Mouse (Mus musculus) lung, postnatal 0 days (tissue): ENCODE results near the gene Atp6v0a1. TPM values are rescaled to one million over a fixed set of nuclear protein-coding genes. Genes with fewer than 3 reads are reported as not detected.

Experiments
- ATAC-seq: fragments of 200-750 bp; cut with Nextera tagmentation; 2 replicates; pipeline ENCODE4 v1.8.0; 2017; ENCODE audit warnings: moderate library complexity
- DNase-seq: peaks from one replicate; pipeline ENCODE4 v3.0.0-alpha.2; 2016; ENCODE audit warnings: low spot score
- H3K27ac ChIP-seq: fragments of 300-500 bp; sonication (generic); 2 replicates; pipeline ENCODE4 v1.5.1; 2014; ENCODE audit warnings: antibody characterized with exemption, mild to moderate bottlenecking, low read length, mixed read lengths
- H3K27me3 ChIP-seq: fragments of 300-500 bp; sonication (generic); replicated peaks from 2 replicates; pipeline ENCODE4 v1.6.1; 2014; ENCODE audit warnings: low read length, mixed read lengths; ENCODE audit not compliant: insufficient read depth
- H3K36me3 ChIP-seq: fragments of 300-500 bp; sonication (generic); 2 replicates; pipeline ENCODE4 v1.6.1; 2014; ENCODE audit warnings: low read length, mixed read lengths; ENCODE audit not compliant: insufficient read depth
- H3K4me1 ChIP-seq: fragments of 300-500 bp; sonication (generic); 2 replicates; pipeline ENCODE4 v1.6.1; 2014; ENCODE audit warnings: antibody characterized with exemption, low read depth, low read length, mixed read lengths; ENCODE audit not compliant: insufficient read depth
- H3K4me2 ChIP-seq: fragments of 300-500 bp; sonication (generic); replicated peaks from 2 replicates; pipeline ENCODE4 v1.6.1; 2014; ENCODE audit warnings: low read depth, mild to moderate bottlenecking, low read length, moderate library complexity, mixed read lengths
- H3K4me3 ChIP-seq: fragments of 300-500 bp; sonication (generic); 2 replicates; pipeline ENCODE4 v1.5.1; 2014; ENCODE audit warnings: low read depth, low read length
- H3K9ac ChIP-seq: fragments of 300-500 bp; sonication (generic); replicated peaks from 2 replicates; pipeline ENCODE4 v1.6.1; 2014; ENCODE audit warnings: low read depth, mild to moderate bottlenecking
- H3K9me3 ChIP-seq: fragments of 300-500 bp; sonication (generic); 2 replicates; pipeline ENCODE4 v1.6.1; 2016; ENCODE audit warnings: low read length, mixed read lengths
- CTCF ChIP-seq: IDR thresholded peaks from 2 replicates; pipeline ENCODE4 v1.5.1; 2016; ENCODE audit warnings: antibody characterized with exemption, mild to moderate bottlenecking
- EP300 ChIP-seq: IDR thresholded peaks from 2 replicates; pipeline ENCODE4 v1.6.1; 2016; ENCODE audit warnings: antibody characterized with exemption, mild to moderate bottlenecking, control low read depth
- WGBS: fragments of 180-500 bp; shearing (Covaris S2); extraction: QIAGEN DNeasy Blood & Tissue Kit; methylation state at CpG from one replicate; pipeline ENCODE4 v1.1.7; 2014; 5-methylcytosine and 5-hydroxymethylcytosine counted together
- polyA plus RNA-seq: library from polyadenylated mRNA; unstranded; fragments of >200 nt; fragmentation: Nextera tagmentation; extraction: Ambion mirVana; gene quantifications from 2 replicates; pipeline ENCODE4 v1.2.1, GENCODE M21; 2015

Atp6v0a1 gene
- polyA plus RNA-seq, 1 experiment from 2014 or later, result 51.3 TPM

GRCm38 (mm10) chr11:101083083-101083697 lies 73.9 kb downstream of the Atp6v0a1 start:
- Histone ChIP-seq H3K4me3 (peak overlapping the region; percentile 56), H3K36me3 (no peaks in the 10 kb centered on the region), H3K27me3 (peaks cover 15% of the 10 kb centered on the region), H3K9me3 (no peaks in the 10 kb centered on the region), H3K4me1 (peaks cover 23% of the 10 kb centered on the region), H3K27ac (peak overlapping the region; percentile 92), H3K9ac (peak overlapping the region; percentile 75), H3K4me2 (peak overlapping the region; percentile 90)
- DNase-seq, result peak; percentile 42
- 22% methylated on average over 19 of the region's 19 CpGs for WGBS
- TF ChIP-seq EP300 (no peak), CTCF (no peak; the same call in 1 of the 2 replicates)
- ATAC-seq, result no peak

GRCm38 (mm10) chr11:101084246-101084645 lies 75.0 kb downstream of the Atp6v0a1 start:
- DNase-seq (no peak), ATAC-seq (no peak)
- Histone ChIP-seq H3K27me3 (peaks cover 7% of the 10 kb centered on the region; the same call in 1 of the 2 replicates), H3K4me1 (peaks cover 23% of the 10 kb centered on the region), H3K27ac (no peak overlapping the region), H3K4me3 (no peak overlapping the region), H3K36me3 (no peaks in the 10 kb centered on the region), H3K9me3 (no peaks in the 10 kb centered on the region), H3K4me2 (no peak overlapping the region), H3K9ac (no peak overlapping the region)
- 87% methylated on average over 14 of the region's 14 CpGs for WGBS
- TF ChIP-seq EP300, result no peak
- no peak; the same call in 1 of the 2 replicates for TF ChIP-seq CTCF

GRCm38 (mm10) chr11:101084811-101085210 lies 75.6 kb downstream of the Atp6v0a1 start:
- no peak for DNase-seq
- Histone ChIP-seq H3K4me3 (no peak overlapping the region), H3K9me3 (no peaks in the 10 kb centered on the region), H3K4me1 (peaks cover 22% of the 10 kb centered on the region), H3K9ac (no peak overlapping the region), H3K4me2 (no peak overlapping the region), H3K27ac (no peak overlapping the region), H3K36me3 (peaks cover 3% of the 10 kb centered on the region; the same call in 1 of the 2 replicates), H3K27me3 (peaks cover 1% of the 10 kb centered on the region; the same call in 1 of the 2 replicates)
- no peak for ATAC-seq
- no peak for TF ChIP-seq EP300
- no peak for TF ChIP-seq CTCF
- WGBS, result 95% methylated on average over 12 of the region's 12 CpGs

GRCm38 (mm10) chr11:101085617-101086322 lies 76.5 kb downstream of the Atp6v0a1 start:
- WGBS, result 89% methylated on average over 18 of the region's 18 CpGs
- Histone ChIP-seq H3K4me2 (no peak overlapping the region), H3K4me1 (peaks cover 20% of the 10 kb centered on the region; the same call in 1 of the 2 replicates), H3K27me3 (no peaks in the 10 kb centered on the region), H3K4me3 (no peak overlapping the region), H3K9me3 (no peaks in the 10 kb centered on the region), H3K9ac (no peak overlapping the region), H3K36me3 (peaks cover 5% of the 10 kb centered on the region; the same call in 1 of the 2 replicates), H3K27ac (peak overlapping the region; percentile 85; the same call in 1 of the 2 replicates)
- ATAC-seq (no peak), DNase-seq (no peak)
- TF ChIP-seq CTCF (no peak), EP300 (no peak)

- Histone ChIP-seq H3K27ac (peak overlapping the region; percentile 85), H3K36me3 (peaks cover 8% of the 10 kb centered on the region; the same call in 1 of the 2 replicates), H3K4me3 (no peak overlapping the region), H3K4me1 (peaks cover 20% of the 10 kb centered on the region; the same call in 1 of the 2 replicates), H3K4me2 (peak overlapping the region; percentile 96), H3K9ac (no peak overlapping the region), H3K9me3 (no peaks in the 10 kb centered on the region), H3K27me3 (no peaks in the 10 kb centered on the region)
- TF ChIP-seq CTCF, result no peak
- no peak for TF ChIP-seq EP300
- WGBS, result 69% methylated on average over 6 of the region's 6 CpGs
- DNase-seq (no peak), ATAC-seq (no peak)
Measured at GRCm38 (mm10) chr11:101086323-101086674, 77.0 kb downstream of the Atp6v0a1 start.
